Mouse (Mus musculus) T-helper 2 cell (primary cell): Measurements from ENCODE around the gene Card6.

Experiments
- in situ Hi-C: fragments of 300-600 bp; cut with MboI, MseI; formaldehyde crosslinking; loops from one replicate; pipeline ENCODE4 v1.15.1; 2025; ENCODE audit warnings: high pct_unique_total_duplicates

The Card6 gene

GRCm38 (mm10) chr15:5130887-5131668, 22.7 kb upstream of the Card6 start:
- in situ Hi-C loops: loop anchor here (25.0 kb wide), 1 partner anchor 1456 kb away; no protein-coding TSS in a partner anchor

DNA sequence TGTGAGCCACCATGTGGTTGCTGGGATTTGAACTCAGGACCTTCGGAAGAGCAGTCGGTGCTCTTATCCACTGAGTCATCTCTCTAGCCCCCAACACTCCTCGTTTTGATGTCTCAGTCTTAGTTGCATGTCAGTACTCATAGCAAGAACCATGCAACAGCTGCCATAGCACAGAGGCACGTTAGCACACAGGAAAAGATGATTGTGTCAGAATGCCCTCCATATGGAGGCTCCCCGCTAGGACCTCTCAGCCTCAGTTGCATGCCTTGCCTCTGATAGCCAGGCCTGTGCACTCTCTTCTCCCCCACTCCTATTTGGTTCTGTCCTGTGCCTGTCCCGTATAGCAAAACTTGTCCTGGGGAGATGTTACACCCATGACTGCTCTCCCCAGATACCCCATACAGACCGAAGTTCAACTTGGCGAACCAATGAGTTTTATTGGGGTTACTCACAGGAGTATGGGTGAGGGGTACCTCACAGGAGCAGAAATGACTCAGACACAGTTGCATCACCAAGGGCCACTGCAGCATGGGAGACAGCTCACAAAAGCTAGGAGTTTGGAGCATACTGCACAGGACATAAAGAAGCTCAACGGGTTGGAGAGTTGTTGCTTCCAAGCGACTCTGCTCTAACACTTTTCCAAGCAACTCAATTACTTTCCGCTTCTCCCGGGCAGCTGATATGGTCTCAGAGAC, 20.9 kb upstream of the Card6 start:
- in situ Hi-C loops: loop anchor here (25.0 kb wide), 1 partner anchor 1458 kb away; no protein-coding TSS in a partner anchor

GRCm38 (mm10) chr15:5128176-5128940, 20.0 kb upstream of the Card6 start:
- in situ Hi-C loops: loop anchor here (25.0 kb wide), 1 partner anchor 1459 kb away; no protein-coding TSS in a partner anchor

GRCm38 (mm10) chr15:5127487-5127886, 19.1 kb upstream of the Card6 start:
- in situ Hi-C loops: loop anchor here (25.0 kb wide), 1 partner anchor 1460 kb away; no protein-coding TSS in a partner anchor

DNA sequence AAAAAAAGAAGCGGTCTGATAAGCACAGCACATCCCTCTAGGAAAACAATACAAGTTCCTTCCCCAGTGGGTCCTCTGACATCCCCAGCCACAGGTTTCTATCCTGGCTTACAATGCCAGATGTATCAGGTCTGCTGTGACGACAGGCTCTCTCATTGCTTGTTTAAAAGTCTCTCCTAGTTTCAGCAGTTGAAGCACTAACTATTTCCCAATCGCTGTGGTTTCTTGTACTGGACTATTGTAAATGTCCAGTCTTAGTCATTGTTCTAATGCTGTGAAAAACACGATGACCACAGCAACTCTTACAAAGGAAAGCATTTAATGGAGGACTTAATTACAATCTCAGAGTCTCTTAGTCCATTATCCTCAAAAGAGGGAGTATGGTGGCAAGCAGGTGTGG, 18.1 kb upstream of the Card6 start:
- in situ Hi-C loops: loop anchor here (25.0 kb wide), 1 partner anchor 1461 kb away; no protein-coding TSS in a partner anchor

DNA sequence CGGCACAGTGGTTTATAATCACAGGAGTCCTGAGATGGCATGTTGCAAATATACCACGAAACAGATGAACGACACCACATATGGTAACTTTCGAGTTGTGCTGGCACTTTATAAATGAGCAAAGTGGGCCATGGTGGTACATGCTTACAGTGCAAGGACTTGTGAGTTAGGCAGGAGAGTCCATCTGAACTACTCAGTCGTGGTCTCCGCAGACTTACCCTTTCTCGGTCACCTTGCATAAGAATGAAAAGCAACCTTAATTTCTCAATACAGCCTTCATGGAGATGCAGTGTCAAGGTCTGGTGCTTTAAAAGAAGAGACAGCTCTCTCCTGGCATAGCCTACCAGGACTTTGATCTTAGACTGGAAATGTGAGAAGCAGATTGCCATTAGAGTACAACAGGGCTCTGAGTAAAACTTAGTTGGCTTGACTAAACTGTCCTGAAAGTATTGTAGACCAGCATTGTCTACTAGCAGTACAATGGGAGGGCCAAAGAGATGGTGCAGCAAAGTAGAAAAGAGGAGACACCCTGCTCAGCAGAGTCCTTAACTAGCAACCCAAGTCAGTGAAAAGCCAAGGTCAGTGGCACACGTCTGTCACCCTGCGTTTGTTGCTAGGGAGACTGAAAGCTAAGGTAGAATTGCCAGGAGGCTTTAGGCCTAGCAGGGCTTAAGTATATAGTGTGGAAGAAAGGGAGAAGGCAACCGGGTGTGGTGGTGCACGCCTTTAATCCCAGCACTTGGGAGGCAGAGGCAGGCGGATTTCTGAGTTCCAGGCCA, 13.4 kb upstream of the Card6 start:
- in situ Hi-C loops: loop anchor here (25.0 kb wide), 1 partner anchor 1134 kb away; the partner anchor contains the start of genes AW549877 and Fbxo4

DNA sequence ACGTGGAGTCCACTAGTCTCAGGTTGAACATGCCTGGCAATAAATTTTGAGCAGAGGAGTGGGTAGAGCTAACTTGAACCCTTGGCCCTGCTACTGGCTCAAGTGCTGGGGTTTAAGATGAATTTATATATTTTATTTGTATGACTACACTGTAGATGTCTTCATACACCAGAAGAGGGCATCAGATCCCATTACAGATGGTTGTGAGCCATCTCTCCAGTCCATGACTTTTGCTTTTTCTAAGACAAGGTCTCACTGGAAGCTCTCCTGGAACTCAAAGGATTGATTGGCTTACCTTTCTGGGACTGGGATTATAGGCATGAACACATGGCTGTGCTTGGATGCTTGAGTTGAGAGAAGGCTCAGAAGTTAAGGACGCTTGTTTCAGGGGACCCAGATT, 11.4 kb upstream of the Card6 start:
- in situ Hi-C loops: loop anchor here (25.0 kb wide), 1 partner anchor 1132 kb away; the partner anchor contains the start of genes AW549877 and Fbxo4

GRCm38 (mm10) chr15:5119192-5119591, 10.9 kb upstream of the Card6 start:
- in situ Hi-C loops: loop anchor here (25.0 kb wide), 1 partner anchor 1132 kb away; the partner anchor contains the start of genes AW549877 and Fbxo4

DNA sequence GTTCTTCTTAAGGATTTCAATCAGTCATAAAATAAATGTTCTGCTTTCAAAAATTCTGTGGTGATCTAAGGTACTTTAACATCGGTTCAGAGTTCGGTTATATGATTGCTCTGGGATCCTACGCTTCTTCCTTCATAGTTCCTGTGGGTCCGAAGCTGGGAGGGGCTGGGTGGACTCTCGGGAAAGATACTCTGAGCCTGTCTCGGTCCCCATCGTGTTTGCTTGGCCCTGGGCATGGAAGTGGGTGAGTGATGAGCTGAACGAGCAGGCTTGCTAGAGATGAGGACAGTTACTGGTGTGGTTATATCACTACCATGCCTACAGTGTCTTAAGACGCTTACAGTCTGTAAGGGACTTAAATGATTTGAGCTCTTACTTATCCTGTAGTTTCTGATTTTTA, 10.3 kb upstream of the Card6 start:
- in situ Hi-C loops: loop anchor here (25.0 kb wide), 1 partner anchor 1131 kb away; the partner anchor contains the start of genes AW549877 and Fbxo4

DNA sequence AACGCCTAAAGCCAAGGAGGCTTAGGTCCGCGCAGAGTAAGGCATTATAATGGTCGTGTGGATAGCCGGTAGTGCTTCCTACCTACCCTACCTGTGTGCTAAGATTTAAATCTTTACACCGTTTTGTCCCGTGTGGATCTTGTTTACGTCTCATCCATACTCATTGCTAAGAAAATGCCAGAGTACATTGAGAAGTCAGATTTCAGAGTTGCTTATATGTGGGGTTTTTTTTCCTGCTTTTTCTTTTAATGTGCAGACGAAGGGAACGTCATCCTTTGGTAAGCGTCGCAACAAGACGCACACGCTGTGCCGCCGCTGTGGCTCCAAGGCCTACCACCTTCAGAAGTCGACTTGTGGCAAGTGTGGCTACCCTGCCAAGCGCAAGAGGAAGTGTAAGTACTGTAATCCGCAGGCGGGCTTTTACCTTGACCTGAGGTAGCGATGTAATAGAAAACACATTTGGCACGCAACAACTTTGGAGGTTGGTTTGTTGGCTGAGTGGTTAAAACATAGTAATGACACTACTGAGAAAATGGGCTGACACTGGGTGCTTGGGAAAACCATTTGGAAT, 8.8 kb upstream of the Card6 start:
- in situ Hi-C loops: loop anchor here (25.0 kb wide), 1 partner anchor 1130 kb away; the partner anchor contains the start of genes AW549877 and Fbxo4

GRCm38 (mm10) chr15:5116270-5117030, 8.1 kb upstream of the Card6 start, which contains the start of gene Rpl37:
TSS of gene Rpl37 (plus strand) at chr15:5116645.
- in situ Hi-C loops: loop anchor here (25.0 kb wide), 1 partner anchor 1129 kb away; the partner anchor contains the start of genes AW549877 and Fbxo4

- in situ Hi-C loops: loop anchor here (25.0 kb wide), 1 partner anchor 1128 kb away; the partner anchor contains the start of genes AW549877 and Fbxo4
These were observed 6.8 kb upstream of the Card6 start for GRCm38 (mm10) chr15:5115173-5115572.

- in situ Hi-C loops: loop anchor here (25.0 kb wide), 1 partner anchor 1125 kb away; the partner anchor contains the start of genes AW549877 and Fbxo4
These were observed 4.3 kb upstream of the Card6 start for GRCm38 (mm10) chr15:5112651-5113050.

DNA sequence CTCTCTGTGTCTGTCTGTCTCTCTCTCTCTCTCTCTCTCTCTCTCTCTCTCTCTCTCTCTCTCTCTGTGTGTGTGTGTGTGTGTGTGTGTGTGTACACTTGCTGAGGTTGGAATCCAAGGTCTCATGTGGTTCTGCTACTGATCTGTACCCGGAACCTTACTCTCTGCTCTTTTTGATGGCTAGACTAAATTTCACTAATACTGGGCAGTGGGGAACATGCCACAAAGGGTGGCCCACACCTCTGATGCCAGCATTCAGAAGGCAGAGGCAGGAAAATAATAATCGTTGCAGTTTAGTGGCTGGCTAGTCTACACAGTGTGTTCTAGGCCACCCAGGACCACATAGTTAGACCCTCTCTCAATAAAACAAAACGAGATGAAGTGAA, 309 bp upstream of the Card6 start:
- in situ Hi-C loops: loop anchor here (25.0 kb wide), 1 partner anchor 1121 kb away; the partner anchor contains the start of genes AW549877 and Fbxo4

DNA sequence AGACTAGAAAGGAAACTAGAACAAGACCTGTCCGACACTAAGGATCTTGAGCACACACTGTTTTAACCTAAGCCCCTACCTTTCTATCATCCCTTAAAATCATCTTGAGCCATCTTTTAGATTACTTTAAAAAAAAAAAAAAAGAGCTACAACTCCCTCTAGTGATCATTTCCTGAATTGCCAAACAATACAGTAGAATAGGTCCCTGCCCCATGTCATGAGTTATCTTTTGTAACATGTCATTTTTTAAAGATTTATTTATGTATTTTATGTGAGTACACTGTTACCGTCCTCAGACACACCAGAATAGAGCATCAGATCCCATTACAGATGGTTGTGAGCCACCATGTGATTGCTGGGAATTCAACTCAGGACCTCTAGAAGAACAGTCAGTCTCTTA, 2.0 kb downstream of the Card6 start:
- in situ Hi-C loops: loop anchor here (25.0 kb wide), 1 partner anchor 1119 kb away; the partner anchor contains the start of genes AW549877 and Fbxo4

DNA sequence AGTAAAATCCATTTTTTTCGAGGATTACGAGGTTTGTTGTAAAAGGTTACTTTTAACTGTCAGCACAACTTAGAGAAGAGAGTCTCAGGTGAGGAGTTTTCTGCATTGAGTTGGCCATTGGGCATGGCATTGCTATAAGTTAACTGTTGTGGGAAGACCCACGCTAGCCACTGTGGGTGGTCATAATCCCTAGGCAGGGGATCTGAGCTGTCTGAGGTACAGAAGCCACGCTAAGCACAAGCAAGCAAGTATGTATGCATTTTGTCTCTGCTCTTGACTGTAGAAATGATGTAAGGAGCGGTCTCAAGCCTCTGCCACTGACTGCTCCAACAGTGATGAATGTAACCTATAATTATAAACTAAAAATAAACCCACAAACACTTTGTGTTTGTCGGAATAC, 2.4 kb downstream of the Card6 start:
- in situ Hi-C loops: loop anchor here (25.0 kb wide), 1 partner anchor 1119 kb away; the partner anchor contains the start of genes AW549877 and Fbxo4

DNA sequence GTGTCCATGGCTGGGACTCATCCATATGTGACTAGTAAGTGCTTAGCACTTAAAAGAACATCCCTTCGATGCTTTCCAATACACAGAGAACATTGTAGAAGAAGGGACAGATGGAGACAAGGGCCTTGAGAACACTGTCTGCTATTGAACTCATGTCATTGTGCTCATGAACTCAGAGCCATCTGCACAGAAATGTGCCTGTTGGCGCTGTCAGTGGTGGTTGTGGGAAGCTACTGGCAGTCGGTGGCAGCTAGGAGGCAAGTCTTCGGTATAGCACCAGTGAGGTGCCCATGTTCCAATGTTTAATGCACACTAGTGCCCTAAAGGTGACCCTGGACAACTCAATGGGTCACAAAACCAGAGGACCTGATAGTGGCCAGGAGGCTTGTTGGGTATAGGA, 6.0 kb downstream of the Card6 start:
- in situ Hi-C loops: loop anchor here (25.0 kb wide), 1 partner anchor 1115 kb away; the partner anchor contains the start of genes AW549877 and Fbxo4

- in situ Hi-C loops: no loop called here
These were observed 11.0 kb downstream of the Card6 start for GRCm38 (mm10) chr15:5097376-5097775.
